8 mouse cellular contexts compared by ENCODE assay signal in the genomic region with DNA sequence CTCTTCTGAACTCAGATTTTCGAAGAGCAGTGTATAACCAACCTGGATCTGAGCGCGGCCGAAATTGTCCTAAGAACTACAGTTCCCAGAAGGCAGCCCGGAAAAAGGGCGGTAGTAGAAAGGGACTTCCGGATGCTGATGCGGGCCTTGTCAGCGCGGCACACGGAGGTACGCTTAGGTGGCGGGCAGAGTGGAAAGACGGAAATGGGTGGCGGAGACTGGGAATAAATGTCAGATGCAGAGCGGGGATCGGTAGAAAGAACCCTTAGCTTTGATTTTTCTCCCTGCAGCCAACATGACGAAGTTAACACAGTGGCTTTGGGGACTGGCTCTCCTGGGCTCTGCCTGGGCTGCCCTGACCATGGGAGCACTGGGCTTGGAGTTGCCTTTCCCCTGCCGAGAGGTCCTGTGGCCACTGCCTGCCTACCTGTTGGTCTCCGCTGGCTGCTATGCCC. TPM values are rescaled to one million over a fixed set of nuclear protein-coding genes. Genes with fewer than 3 reads are reported as not detected.
DNase-seq lines count a peak whose midpoint lies in the region; ATAC-seq lines count a peak whose summit lies in the region.

No protein-coding gene starts in this region.

- H3K9ac ChIP-seq in intestine, embryonic 15.5 days: peak overlapping the region; percentile 83
- H3K9ac ChIP-seq in limb, embryonic 11.5 days (ENCODE audit: low read length): peak overlapping the region; percentile 83
- H3K9ac ChIP-seq in midbrain, embryonic 12.5 days (replicated peaks): peak overlapping the region; percentile 88

- intact Hi-C loops in gastrocnemius, postnatal 14 days (cut with DNase I; ENCODE audit: low total_unique reads): no loop called here

- H3K4me1 ChIP-seq in intestine, embryonic 15.5 days (replicated peaks): peaks cover 28% of the 10 kb centered on the region
- peaks cover 15% of the 10 kb centered on the region for H3K4me1 ChIP-seq in limb, embryonic 11.5 days (ENCODE audit: control insufficient read depth, insufficient read depth, low read length)
- H3K4me1 ChIP-seq in midbrain, embryonic 12.5 days: peaks cover 33% of the 10 kb centered on the region

- peak overlapping the region; percentile 71 for H3K4me3 ChIP-seq in intestine, embryonic 15.5 days (replicated peaks)
- H3K4me3 ChIP-seq in limb, embryonic 11.5 days (ENCODE audit: low read depth, low read length): peak overlapping the region; percentile 55
- peak overlapping the region; percentile 70 for H3K4me3 ChIP-seq in midbrain, embryonic 12.5 days

- WGBS in intestine, embryonic 15.5 days: 0% methylated on average over 20 of the region's 20 CpGs
- under 1% methylated on average over 20 of the region's 20 CpGs for WGBS in limb, embryonic 11.5 days
- under 1% methylated on average over 20 of the region's 20 CpGs for WGBS in midbrain, embryonic 12.5 days

- ATAC-seq in intestine, embryonic 15.5 days: peak; percentile 87
- peak; percentile 66 for ATAC-seq in limb, embryonic 11.5 days (ENCODE audit: insufficient number of reproducible peaks, low FRiP score, low TSS enrichment, low read depth)
- peak; percentile 87 for ATAC-seq in midbrain, embryonic 12.5 days (ENCODE audit: low FRiP score, low read depth)

- peak overlapping the region; percentile 75 for H3K4me2 ChIP-seq in intestine, embryonic 15.5 days (replicated peaks)
- H3K4me2 ChIP-seq in limb, embryonic 11.5 days (ENCODE audit: low read depth, severe bottlenecking): peak overlapping the region; percentile 95
- peak overlapping the region; percentile 98 for H3K4me2 ChIP-seq in midbrain, embryonic 12.5 days (replicated peaks)

- no peaks in the 10 kb centered on the region for H3K27me3 ChIP-seq in intestine, embryonic 15.5 days (replicated peaks)
- no peaks in the 10 kb centered on the region for H3K27me3 ChIP-seq in limb, embryonic 11.5 days (ENCODE audit: control insufficient read depth, insufficient read depth, low read length)
- peaks cover 15% of the 10 kb centered on the region; the same call in 1 of the 2 replicates for H3K27me3 ChIP-seq in midbrain, embryonic 12.5 days

- H3K9me3 ChIP-seq in intestine, embryonic 15.5 days: no peaks in the 10 kb centered on the region
- no peaks in the 10 kb centered on the region for H3K9me3 ChIP-seq in limb, embryonic 11.5 days (ENCODE audit: control insufficient read depth, low read length)
- no peaks in the 10 kb centered on the region for H3K9me3 ChIP-seq in midbrain, embryonic 12.5 days

- H3K36me3 ChIP-seq in intestine, embryonic 15.5 days: no peaks in the 10 kb centered on the region
- no peaks in the 10 kb centered on the region for H3K36me3 ChIP-seq in limb, embryonic 11.5 days (ENCODE audit: control insufficient read depth, insufficient read depth, low read length)
- no peaks in the 10 kb centered on the region for H3K36me3 ChIP-seq in midbrain, embryonic 12.5 days

- DNase-seq in left cerebral cortex, adult 18-20 months (ENCODE audit: low spot score in 2 of 2): peak; percentile 71 to 84
- no peak for DNase-seq in left cerebral cortex, adult 11 months (ENCODE audit: low spot score)
- peak; percentile 75 to 79 for DNase-seq in cerebellum, postnatal 36 days
- peak; percentile 72 for DNase-seq in gastrocnemius, postnatal 14 days
- DNase-seq in limb, embryonic 11.5 days (ENCODE audit: low spot score): peak; percentile 87
- peak; percentile 43 to 59 for DNase-seq in spleen, postnatal 14 days (ENCODE audit: low spot score in 2 of 2)

- H3K27ac ChIP-seq in intestine, embryonic 15.5 days: peak overlapping the region; percentile 70
- H3K27ac ChIP-seq in limb, embryonic 11.5 days (replicated peaks; ENCODE audit: low read depth, low read length): no peak overlapping the region; the same call in 1 of the 2 replicates
- peak overlapping the region; percentile 52; the same call in 1 of the 2 replicates for H3K27ac ChIP-seq in midbrain, embryonic 12.5 days (replicated peaks)

RNA-seq across cellular contexts. Expression of a gene that starts 3.9 kb away (rescaled TPM):
- total RNA-seq in left cerebral cortex, adult 18-20 months (2021): 10 to 100 TPM; 35.2 to 35.8 TPM
- total RNA-seq in gastrocnemius, postnatal 14 days (2021): 10 to 100 TPM; 14.2 to 14.6 TPM
- 60.6 and 63.9 TPM in 2 replicates for polyA plus RNA-seq in intestine, embryonic 15.5 days (2015; fragmentation: Nextera tagmentation; extraction: Ambion mirVana)
- polyA plus RNA-seq in limb, embryonic 11.5 days (2014; fragmentation: Nextera tagmentation; extraction: Ambion mirVana): 46.4 and 47.2 TPM in 2 replicates
- polyA plus RNA-seq in midbrain, embryonic 12.5 days (2016; fragmentation: Nextera tagmentation; extraction: Ambion mirVana): 38.1 and 39.6 TPM in 2 replicates

RNA-seq across cellular contexts. Expression of a gene that starts 7.3 kb away (rescaled TPM):
- 10 to 100 TPM; 56.5 to 56.6 TPM for total RNA-seq in left cerebral cortex, adult 18-20 months (2021)
- 10 to 100 TPM; 32.5 to 37.3 TPM for total RNA-seq in gastrocnemius, postnatal 14 days (2021)
- 131 and 134 TPM in 2 replicates for polyA plus RNA-seq in intestine, embryonic 15.5 days (2015; fragmentation: Nextera tagmentation; extraction: Ambion mirVana)
- 93.3 and 106 TPM in 2 replicates for polyA plus RNA-seq in limb, embryonic 11.5 days (2014; fragmentation: Nextera tagmentation; extraction: Ambion mirVana)
- polyA plus RNA-seq in midbrain, embryonic 12.5 days (2016; fragmentation: Nextera tagmentation; extraction: Ambion mirVana): 72.2 and 76.1 TPM in 2 replicates

RNA-seq across cellular contexts. Expression of a gene that starts 14.5 kb away (rescaled TPM):
- 1 to 10 TPM; 5.9 to 8.3 TPM for total RNA-seq in left cerebral cortex, adult 18-20 months (2021)
- 10 to 100 TPM; 20.7 to 22.1 TPM for total RNA-seq in gastrocnemius, postnatal 14 days (2021)
- 57.9 and 58.5 TPM in 2 replicates for polyA plus RNA-seq in intestine, embryonic 15.5 days (2015; fragmentation: Nextera tagmentation; extraction: Ambion mirVana)
- polyA plus RNA-seq in limb, embryonic 11.5 days (2014; fragmentation: Nextera tagmentation; extraction: Ambion mirVana): 42.4 and 47.7 TPM in 2 replicates
- polyA plus RNA-seq in midbrain, embryonic 12.5 days (2016; fragmentation: Nextera tagmentation; extraction: Ambion mirVana): 9.5 and 11.0 TPM in 2 replicates

RNA-seq across cellular contexts. Expression of a gene that starts 20.4 kb away (rescaled TPM):
- total RNA-seq in left cerebral cortex, adult 18-20 months (2021): 10 to 100 TPM; 76.1 to 77.1 TPM
- total RNA-seq in gastrocnemius, postnatal 14 days (2021): under 1 TPM; 0.16 to 0.39 TPM
- 2.9 and 4.1 TPM in 2 replicates for polyA plus RNA-seq in intestine, embryonic 15.5 days (2015; fragmentation: Nextera tagmentation; extraction: Ambion mirVana)
- 4.0 and 5.5 TPM in 2 replicates for polyA plus RNA-seq in limb, embryonic 11.5 days (2014; fragmentation: Nextera tagmentation; extraction: Ambion mirVana)
- polyA plus RNA-seq in midbrain, embryonic 12.5 days (2016; fragmentation: Nextera tagmentation; extraction: Ambion mirVana): 25.1 and 25.5 TPM in 2 replicates

RNA-seq across cellular contexts. Expression of a gene that starts 20.7 kb away (rescaled TPM):
- total RNA-seq in left cerebral cortex, adult 18-20 months (2021): 10 to 100 TPM; 66.0 to 67.7 TPM
- total RNA-seq in gastrocnemius, postnatal 14 days (2021): 10 to 100 TPM; 74.0 to 85.6 TPM
- polyA plus RNA-seq in intestine, embryonic 15.5 days (2015; fragmentation: Nextera tagmentation; extraction: Ambion mirVana): 348 and 351 TPM in 2 replicates
- 272 and 295 TPM in 2 replicates for polyA plus RNA-seq in limb, embryonic 11.5 days (2014; fragmentation: Nextera tagmentation; extraction: Ambion mirVana)
- polyA plus RNA-seq in midbrain, embryonic 12.5 days (2016; fragmentation: Nextera tagmentation; extraction: Ambion mirVana): 253 and 255 TPM in 2 replicates
